In genomic region chr6:96649267-96649666, GRCm38 (mm10) we compare ENCODE assay signal across 23 mouse cellular contexts.
DNase-seq lines count a peak whose midpoint lies in the region; ATAC-seq and TF ChIP-seq lines count a peak whose summit lies in the region.
"Had no signal": no experiment of that assay in that cellular context is flagged by ENCODE, and none has a peak within 500 bp of the region (broad histone marks: within the 10 kb centered on the region; RNA-seq: fewer than 3 reads in every experiment).

No protein-coding gene starts in this region.

- no peak overlapping the region for H3K4me2 ChIP-seq in lung, embryonic 16.5 days (ENCODE audit: low read depth, low read length)
- H3K4me2 ChIP-seq: embryonic facial prominence, embryonic 13.5 days; embryonic facial prominence, embryonic 15.5 days; forebrain, embryonic 12.5 days had no signal

- 40% methylated on average over 5 of the region's 5 CpGs for WGBS in lung, embryonic 16.5 days
- WGBS in lung, adult 2 months = 60% methylated on average over 5 of the region's 5 CpGs

- no peak overlapping the region for H3K27ac ChIP-seq in lung, embryonic 16.5 days (ENCODE audit: low read length)
- H3K27ac ChIP-seq: embryonic facial prominence, embryonic 13.5 days; embryonic facial prominence, embryonic 15.5 days; forebrain, embryonic 10.5 days; forebrain, embryonic 12.5 days had no signal

- H3K4me1 ChIP-seq in lung, embryonic 16.5 days (replicated peaks; ENCODE audit: control insufficient read depth, insufficient read depth, low read length) = no peaks in the 10 kb centered on the region
- H3K4me1 ChIP-seq in lung, adult 2 months (ENCODE audit: control insufficient read depth, insufficient read depth, low read length) = no peaks in the 10 kb centered on the region; the same call in 1 of the 2 replicates
- H3K4me1 ChIP-seq: embryonic facial prominence, embryonic 13.5 days; embryonic facial prominence, embryonic 15.5 days; forebrain, embryonic 10.5 days; forebrain, embryonic 12.5 days had no signal

- no peak overlapping the region for H3K4me3 ChIP-seq in lung, embryonic 16.5 days (ENCODE audit: low read length)
- H3K4me3 ChIP-seq in lung, adult 2 months (replicated peaks; ENCODE audit: extremely low read depth, low read depth, low read length) = no peak overlapping the region
- H3K4me3 ChIP-seq: embryonic facial prominence, embryonic 13.5 days; embryonic facial prominence, embryonic 15.5 days; erythroblast, embryonic 14.5 days; forebrain, embryonic 10.5 days; forebrain, embryonic 12.5 days had no signal

- no peak overlapping the region for H3K9ac ChIP-seq in lung, embryonic 16.5 days (ENCODE audit: low read length)
- H3K9ac ChIP-seq: embryonic facial prominence, embryonic 13.5 days; embryonic facial prominence, embryonic 15.5 days; forebrain, embryonic 12.5 days had no signal

- TF ChIP-seq POLR2A in lung, adult 2 months (IDR thresholded peaks at IDR 0.05; ENCODE audit: borderline replicate concordance, extremely low read depth, low read depth, low read length) = no peak

- no peaks in the 10 kb centered on the region for H3K27me3 ChIP-seq in lung, embryonic 16.5 days (ENCODE audit: control insufficient read depth, insufficient read depth, low read depth, low read length)
- H3K27me3 ChIP-seq: embryonic facial prominence, embryonic 13.5 days; embryonic facial prominence, embryonic 15.5 days; forebrain, embryonic 12.5 days had no signal

- no peak for TF ChIP-seq CTCF in lung, adult 2 months (IDR thresholded peaks at IDR 0.05; ENCODE audit: insufficient read depth, low read length)

- ATAC-seq in lung, embryonic 16.5 days (ENCODE audit: low read depth) = peak; percentile 59; the same call in 1 of the 2 replicates
- ATAC-seq: forebrain, embryonic 14.5 days had no signal

- no peaks in the 10 kb centered on the region for H3K36me3 ChIP-seq in lung, embryonic 16.5 days (ENCODE audit: control insufficient read depth, insufficient read depth, low read length)
- H3K36me3 ChIP-seq: embryonic facial prominence, embryonic 13.5 days; embryonic facial prominence, embryonic 15.5 days; forebrain, embryonic 10.5 days; forebrain, embryonic 12.5 days had no signal

- no peaks in the 10 kb centered on the region for H3K9me3 ChIP-seq in lung, embryonic 16.5 days (ENCODE audit: control insufficient read depth, low read length)
- H3K9me3 ChIP-seq: embryonic facial prominence, embryonic 13.5 days; embryonic facial prominence, embryonic 15.5 days; forebrain, embryonic 10.5 days; forebrain, embryonic 12.5 days had no signal

- DNase-seq in lung, adult 2 months = no peak
- DNase-seq in lung, postnatal 10 days = peak; percentile 13
- DNase-seq in lung, postnatal 25 days (ENCODE audit: low spot score) = peak; percentile 7
- no peak for DNase-seq in kidney, adult 18-20 months
- DNase-seq in natural killer cell, adult 2 months (ENCODE audit: low spot score in 2 of 2) = no peak
- no peak for DNase-seq in ovary, postnatal 10 days (ENCODE audit: low spot score)
- DNase-seq: adrenal gland, adult 2 months; adrenal gland, postnatal 10 days; adrenal gland, postnatal 25 days; cerebellum, adult 11 months; cerebellum, adult 18-20 months; cerebellum, adult 8-10 months; cerebellum, adult 9-11 months; cerebellum, postnatal 14 days; cerebellum, postnatal 36 days; embryo, embryonic 11 days had no signal

Comparison
In these comparisons a context has a peak if more than half of its experiments do, and no peak if none do; other contexts are left out.
1. DNase-seq: peak in lung, postnatal 10 days (single experiment) and lung, postnatal 25 days (single experiment); none in lung, adult 2 months (single experiment), kidney, adult 18-20 months (single experiment), natural killer cell, adult 2 months (0 of 2) and ovary, postnatal 10 days (single experiment).